Mouse (Mus musculus) heart, embryonic 11.5 days (tissue): Measurements from ENCODE around the gene Fam184b. TPM values are rescaled to one million over a fixed set of nuclear protein-coding genes. Genes with fewer than 3 reads are reported as not detected.
A peak's percentile ranks its signal among the peaks of the same experiment; 100 is the strongest.

Experiments used
- ATAC-seq: fragments of 200-750 bp; cut with Nextera tagmentation; replicated peaks from 2 replicates; pipeline ENCODE4 v1.8.0; 2017; ENCODE audit warnings: moderate library complexity; ENCODE audit not compliant: insufficient number of reproducible peaks, low FRiP score, low TSS enrichment
- H3K27ac ChIP-seq: fragments of 300-500 bp; sonication (generic); 2 replicates; pipeline ENCODE4 v1.5.1; 2014; ENCODE audit warnings: mild to moderate bottlenecking, low read depth, low read length
- H3K27me3 ChIP-seq: fragments of 300-500 bp; sonication (generic); 2 replicates; pipeline ENCODE4 v1.6.1; 2014; ENCODE audit warnings: mild to moderate bottlenecking, low read length, mixed read lengths; ENCODE audit not compliant: control insufficient read depth, insufficient read depth
- H3K36me3 ChIP-seq: fragments of 300-500 bp; sonication (generic); 2 replicates; pipeline ENCODE4 v1.6.1; 2014; ENCODE audit warnings: mild to moderate bottlenecking, low read length, moderate library complexity, mixed read lengths; ENCODE audit not compliant: control insufficient read depth, insufficient read depth
- H3K4me1 ChIP-seq: fragments of 300-500 bp; sonication (generic); 2 replicates; pipeline ENCODE4 v1.6.1; 2014; ENCODE audit warnings: low read length; ENCODE audit not compliant: control insufficient read depth, insufficient read depth
- H3K4me2 ChIP-seq: fragments of 300-500 bp; sonication (generic); 2 replicates; pipeline ENCODE4 v1.6.1; 2014; ENCODE audit warnings: mild to moderate bottlenecking, moderate library complexity
- H3K4me3 ChIP-seq: fragments of 300-500 bp; sonication (generic); 2 replicates; pipeline ENCODE4 v1.5.1; 2014; ENCODE audit warnings: low read depth, low read length
- H3K9ac ChIP-seq: fragments of 300-500 bp; sonication (generic); 2 replicates; pipeline ENCODE4 v1.6.1; 2014; ENCODE audit warnings: mild to moderate bottlenecking, low read depth, low read length, moderate library complexity
- H3K9me3 ChIP-seq: fragments of 300-500 bp; sonication (generic); replicated peaks from 2 replicates; pipeline ENCODE4 v1.6.1; 2016; ENCODE audit warnings: low read length; ENCODE audit not compliant: control insufficient read depth
- WGBS: fragments of 180-500 bp; shearing (Covaris S2); extraction: QIAGEN DNeasy Blood & Tissue Kit; methylation state at CpG from one replicate; pipeline ENCODE4 v1.1.7; 2014; ENCODE audit not compliant: insufficient replicate concordance; 5-methylcytosine and 5-hydroxymethylcytosine counted together
- polyA plus RNA-seq: library from polyadenylated mRNA; unstranded; fragments of >200 nt; fragmentation: Nextera tagmentation; extraction: Ambion mirVana; gene quantifications from 2 replicates; pipeline ENCODE4 v1.2.1, GENCODE M21; 2014

Fam184b gene
- polyA plus RNA-seq, 1 experiment from 2014 or later = 0.06 TPM

DNA sequence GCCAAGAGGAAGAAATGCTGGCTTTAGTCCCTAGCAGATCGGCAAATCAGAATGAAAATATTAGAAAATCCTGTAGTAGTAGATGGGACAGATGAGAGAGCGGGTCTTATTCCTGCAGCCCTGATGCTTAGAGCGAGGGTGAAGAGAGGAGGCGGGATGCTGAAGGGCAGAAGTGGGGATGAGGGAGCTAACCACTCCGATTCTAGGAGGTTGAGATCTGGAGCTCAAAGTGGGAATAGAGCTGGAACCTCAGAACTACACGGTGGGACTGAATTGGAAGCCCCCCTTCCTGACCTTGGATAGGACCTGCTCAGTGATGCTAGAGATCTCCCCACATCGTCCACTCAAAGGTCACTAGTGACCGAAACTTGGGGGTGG is 290 bp upstream of the Fam184b start:
- no peak for ATAC-seq
- WGBS = 3% methylated on average over 8 of the region's 8 CpGs
- H3K4me3 ChIP-seq = peak overlapping the region; percentile 61
- no peak overlapping the region for H3K9ac ChIP-seq
- peak overlapping the region; percentile 99 for H3K4me2 ChIP-seq
- no peaks in the 10 kb centered on the region for H3K9me3 ChIP-seq
- H3K27me3 ChIP-seq = peaks cover 12% of the 10 kb centered on the region
- H3K4me1 ChIP-seq = no peaks in the 10 kb centered on the region
- no peaks in the 10 kb centered on the region for H3K36me3 ChIP-seq
- no peak overlapping the region for H3K27ac ChIP-seq

GRCm38 (mm10) chr5:45638378-45638777 is 1.0 kb downstream of the Fam184b start:
- Histone ChIP-seq H3K9me3 (no peaks in the 10 kb centered on the region), H3K4me1 (no peaks in the 10 kb centered on the region), H3K36me3 (no peaks in the 10 kb centered on the region), H3K4me3 (no peak overlapping the region), H3K9ac (no peak overlapping the region), H3K4me2 (no peak overlapping the region), H3K27ac (no peak overlapping the region), H3K27me3 (peaks cover 12% of the 10 kb centered on the region)
- 66% methylated on average over 3 of the region's 3 CpGs for WGBS
- ATAC-seq = no peak

GRCm38 (mm10) chr5:45629470-45629869 is 9.9 kb downstream of the Fam184b start:
- Histone ChIP-seq H3K4me2 (no peak overlapping the region), H3K4me3 (no peak overlapping the region), H3K4me1 (no peaks in the 10 kb centered on the region), H3K9me3 (peaks cover 3% of the 10 kb centered on the region; the same call in 1 of the 2 replicates), H3K9ac (no peak overlapping the region), H3K27me3 (no peaks in the 10 kb centered on the region), H3K27ac (no peak overlapping the region), H3K36me3 (no peaks in the 10 kb centered on the region)
- no peak for ATAC-seq

DNA sequence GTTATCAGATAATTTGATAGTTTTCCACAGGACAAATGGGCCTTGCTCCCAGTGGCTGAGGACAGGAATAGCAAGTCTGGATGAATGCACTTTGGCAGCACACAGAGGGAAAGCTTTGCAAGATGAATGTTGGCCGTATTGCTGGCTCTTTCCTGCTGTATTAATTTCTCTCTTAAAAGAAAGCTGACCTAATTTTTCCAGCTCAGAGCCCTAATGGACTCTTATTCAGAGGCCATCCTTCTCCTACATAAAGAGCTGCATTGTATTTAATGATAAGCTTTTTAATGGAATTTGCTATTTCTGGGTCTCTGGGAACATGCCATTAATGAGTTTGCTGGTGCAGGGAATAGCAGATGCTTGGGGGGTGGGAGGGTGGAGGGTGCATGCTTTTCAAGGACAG is 11.6 kb downstream of the Fam184b start:
- Histone ChIP-seq H3K9me3 (peaks cover 5% of the 10 kb centered on the region; the same call in 1 of the 2 replicates), H3K4me2 (no peak overlapping the region), H3K36me3 (no peaks in the 10 kb centered on the region), H3K4me3 (no peak overlapping the region), H3K9ac (no peak overlapping the region), H3K4me1 (no peaks in the 10 kb centered on the region), H3K27me3 (no peaks in the 10 kb centered on the region), H3K27ac (no peak overlapping the region)
- 69% methylated on average over 1 of the region's 1 CpGs for WGBS
- no peak for ATAC-seq

- WGBS = 42% methylated on average over 3 of the region's 3 CpGs
- ATAC-seq = no peak
- Histone ChIP-seq H3K9me3 (peaks cover 5% of the 10 kb centered on the region; the same call in 1 of the 2 replicates), H3K9ac (no peak overlapping the region), H3K27me3 (no peaks in the 10 kb centered on the region), H3K27ac (no peak overlapping the region), H3K4me3 (no peak overlapping the region), H3K4me1 (no peaks in the 10 kb centered on the region), H3K36me3 (no peaks in the 10 kb centered on the region), H3K4me2 (no peak overlapping the region)
These were observed 17.9 kb downstream of the Fam184b start for GRCm38 (mm10) chr5:45621511-45621910.

GRCm38 (mm10) chr5:45599056-45599455 is 40.4 kb downstream of the Fam184b start:
- H3K36me3 ChIP-seq = no peaks in the 10 kb centered on the region
- 82% methylated on average over 4 of the region's 4 CpGs for WGBS
- H3K4me3 ChIP-seq = no peak overlapping the region
- H3K9me3 ChIP-seq = no peaks in the 10 kb centered on the region
- H3K27me3 ChIP-seq = no peaks in the 10 kb centered on the region
- no peak overlapping the region for H3K27ac ChIP-seq
- no peak for ATAC-seq
- no peak overlapping the region for H3K9ac ChIP-seq
- no peaks in the 10 kb centered on the region for H3K4me1 ChIP-seq
- no peak overlapping the region for H3K4me2 ChIP-seq

DNA sequence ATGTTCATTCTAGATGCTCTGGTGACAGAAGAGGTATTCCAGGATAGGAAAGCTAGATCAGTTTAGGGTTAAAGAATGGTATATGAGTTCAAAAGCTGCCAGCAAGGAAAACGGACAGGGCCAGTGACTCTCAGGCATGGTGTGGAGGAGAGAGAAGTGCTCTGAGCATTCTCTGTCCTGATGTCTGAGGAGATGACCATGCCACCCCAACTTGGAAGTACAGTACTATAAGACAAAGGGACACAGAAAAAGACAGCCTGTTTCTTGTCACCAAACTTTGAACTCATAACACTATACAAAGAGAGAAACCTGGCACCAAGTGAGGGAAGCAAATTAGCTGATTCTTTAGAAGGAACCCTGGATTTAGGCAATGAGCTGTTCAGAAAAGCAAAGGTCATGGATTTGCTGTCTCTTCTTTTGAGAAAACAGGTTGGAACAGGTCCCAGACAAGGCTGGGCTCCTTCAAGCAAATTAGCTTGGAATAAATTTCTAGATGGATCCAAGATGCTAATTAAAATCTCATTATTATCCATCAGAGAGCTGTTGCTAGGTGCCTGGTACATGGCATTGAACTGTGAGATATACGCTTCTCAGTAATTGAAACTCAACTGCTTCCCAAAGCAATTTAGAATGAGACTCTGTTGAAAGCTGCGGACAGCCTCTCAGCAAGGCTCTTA is 43.9 kb downstream of the Fam184b start:
- no peaks in the 10 kb centered on the region for H3K9me3 ChIP-seq
- H3K27me3 ChIP-seq = no peaks in the 10 kb centered on the region
- H3K4me2 ChIP-seq = no peak overlapping the region
- no peak for ATAC-seq
- no peaks in the 10 kb centered on the region for H3K36me3 ChIP-seq
- no peak overlapping the region for H3K9ac ChIP-seq
- 76% methylated on average over 3 of the region's 3 CpGs for WGBS
- no peak overlapping the region for H3K27ac ChIP-seq
- H3K4me3 ChIP-seq = no peak overlapping the region
- H3K4me1 ChIP-seq = no peaks in the 10 kb centered on the region

GRCm38 (mm10) chr5:45593276-45593675 is 46.1 kb downstream of the Fam184b start:
- WGBS = 78% methylated on average over 6 of the region's 6 CpGs
- Histone ChIP-seq H3K4me3 (no peak overlapping the region), H3K27me3 (no peaks in the 10 kb centered on the region), H3K9ac (no peak overlapping the region), H3K4me1 (no peaks in the 10 kb centered on the region), H3K9me3 (no peaks in the 10 kb centered on the region), H3K4me2 (no peak overlapping the region), H3K27ac (no peak overlapping the region), H3K36me3 (no peaks in the 10 kb centered on the region)
- no peak for ATAC-seq

DNA sequence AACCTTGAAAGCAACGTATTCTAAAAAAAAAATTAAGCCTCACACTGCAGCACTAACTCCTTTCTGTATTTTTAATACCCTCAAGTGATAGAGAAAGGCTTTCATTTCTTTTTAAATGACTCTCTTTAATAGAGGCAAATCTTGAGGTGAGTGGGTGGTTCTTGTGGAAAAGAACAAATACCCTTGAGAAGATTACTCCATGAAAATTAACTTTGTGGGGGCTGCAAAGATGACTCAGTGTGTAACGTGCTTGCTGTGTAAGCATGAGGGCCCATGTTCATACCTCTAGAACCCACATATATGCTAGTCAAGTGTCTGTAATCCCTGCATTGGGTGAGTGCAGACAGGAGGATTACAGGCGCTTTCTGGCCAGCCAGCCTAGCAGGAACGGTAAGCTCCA is 49.3 kb downstream of the Fam184b start:
- no peaks in the 10 kb centered on the region for H3K9me3 ChIP-seq
- no peak overlapping the region for H3K4me3 ChIP-seq
- no peak overlapping the region for H3K4me2 ChIP-seq
- 74% methylated on average over 4 of the region's 4 CpGs for WGBS
- H3K4me1 ChIP-seq = no peaks in the 10 kb centered on the region
- ATAC-seq = no peak
- no peak overlapping the region for H3K9ac ChIP-seq
- H3K36me3 ChIP-seq = no peaks in the 10 kb centered on the region
- H3K27me3 ChIP-seq = no peaks in the 10 kb centered on the region
- H3K27ac ChIP-seq = no peak overlapping the region
